Mouse (Mus musculus): ENCODE results near the gene Mospd3.
"Not testable (repeated sequence)": the region's sequence is repeated elsewhere in the genome, so short reads cannot be mapped to it uniquely, and the experiment has no call there.

The Mospd3 gene

DNA sequence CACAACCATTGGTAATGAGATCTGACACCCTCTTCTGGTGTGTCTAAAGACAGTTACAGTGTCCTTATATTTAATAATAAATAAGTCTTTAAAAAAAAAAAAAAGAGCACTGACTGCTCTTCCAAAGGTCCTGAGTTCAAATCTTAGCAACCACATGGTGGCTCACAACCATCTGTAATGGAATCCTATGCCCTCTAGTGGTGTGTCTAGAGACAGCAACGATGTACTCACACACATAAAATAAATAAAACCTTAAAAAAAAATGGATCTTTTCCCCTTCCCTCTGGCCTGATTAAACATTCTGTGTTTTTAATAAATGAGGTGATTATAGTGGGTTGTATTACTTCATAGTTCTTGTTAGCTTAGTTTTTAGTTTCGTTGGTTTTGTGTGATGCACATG is 14.1 kb upstream of the Mospd3 start:
- DNase-seq = not testable (repeated sequence)

DNA sequence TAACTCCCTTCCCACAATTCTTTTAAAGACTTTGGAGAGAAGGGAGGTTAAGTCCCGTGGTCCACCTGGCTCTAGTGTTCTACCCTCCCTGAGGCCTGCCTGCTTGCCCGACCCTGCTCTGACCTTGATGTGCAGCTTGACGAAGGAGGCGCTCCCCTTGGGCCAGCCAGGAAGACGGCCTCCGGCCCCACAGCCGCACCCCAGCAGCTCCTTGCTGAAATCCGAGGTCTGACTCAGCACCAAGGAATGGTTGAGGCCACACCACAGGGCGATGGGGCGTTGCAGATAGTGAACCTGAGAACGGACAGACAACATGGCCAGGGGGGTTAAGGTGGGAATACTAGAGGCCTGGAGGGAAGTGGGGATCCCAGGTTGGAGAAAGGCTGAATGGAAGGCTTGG is 12.7 kb upstream of the Mospd3 start, which contains the start of gene Pcolce:
Gene Pcolce (minus strand): TSS at position 235 of the 400 bp plus-strand sequence.
- no peak for DNase-seq

DNA sequence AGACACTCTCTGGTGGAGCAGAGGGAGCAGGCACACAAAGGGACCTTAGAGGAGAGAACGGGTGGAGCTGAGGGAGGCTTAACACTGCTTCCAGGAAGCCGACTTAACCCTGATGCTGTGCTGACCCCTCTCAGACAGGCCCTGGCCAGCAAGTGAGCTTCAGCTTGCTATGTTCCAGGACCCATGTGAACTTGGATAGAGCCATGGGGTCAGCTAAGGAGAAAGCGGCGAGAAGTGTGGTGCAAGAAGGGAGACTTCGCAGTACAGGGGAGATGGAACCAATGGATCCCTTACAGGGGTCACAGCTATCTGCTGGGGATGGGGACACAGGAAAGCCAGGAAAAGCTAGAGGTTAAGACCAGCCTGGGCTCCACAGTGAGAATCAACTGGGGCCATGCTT is 12.2 kb upstream of the Mospd3 start:
- DNase-seq = no peak

DNA sequence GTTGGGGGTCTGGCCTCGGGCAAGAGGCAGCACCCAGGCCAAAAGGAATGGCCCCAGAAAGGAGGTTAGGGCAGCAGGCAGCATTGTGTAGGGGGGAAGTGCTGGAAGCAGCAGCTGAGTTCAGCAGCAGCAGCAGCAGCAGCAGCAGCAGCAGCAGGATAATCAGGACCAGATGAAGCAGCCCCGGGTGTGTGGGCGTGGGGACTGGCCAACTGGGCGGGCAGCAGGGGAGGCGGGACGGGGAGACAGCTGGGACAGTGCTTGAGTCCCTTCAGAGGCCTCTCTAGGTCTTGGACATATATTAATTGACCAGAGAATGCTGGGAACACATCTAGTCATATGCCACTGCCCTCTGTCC is 10.4 kb upstream of the Mospd3 start:
- peak; percentile 70 for DNase-seq

DNA sequence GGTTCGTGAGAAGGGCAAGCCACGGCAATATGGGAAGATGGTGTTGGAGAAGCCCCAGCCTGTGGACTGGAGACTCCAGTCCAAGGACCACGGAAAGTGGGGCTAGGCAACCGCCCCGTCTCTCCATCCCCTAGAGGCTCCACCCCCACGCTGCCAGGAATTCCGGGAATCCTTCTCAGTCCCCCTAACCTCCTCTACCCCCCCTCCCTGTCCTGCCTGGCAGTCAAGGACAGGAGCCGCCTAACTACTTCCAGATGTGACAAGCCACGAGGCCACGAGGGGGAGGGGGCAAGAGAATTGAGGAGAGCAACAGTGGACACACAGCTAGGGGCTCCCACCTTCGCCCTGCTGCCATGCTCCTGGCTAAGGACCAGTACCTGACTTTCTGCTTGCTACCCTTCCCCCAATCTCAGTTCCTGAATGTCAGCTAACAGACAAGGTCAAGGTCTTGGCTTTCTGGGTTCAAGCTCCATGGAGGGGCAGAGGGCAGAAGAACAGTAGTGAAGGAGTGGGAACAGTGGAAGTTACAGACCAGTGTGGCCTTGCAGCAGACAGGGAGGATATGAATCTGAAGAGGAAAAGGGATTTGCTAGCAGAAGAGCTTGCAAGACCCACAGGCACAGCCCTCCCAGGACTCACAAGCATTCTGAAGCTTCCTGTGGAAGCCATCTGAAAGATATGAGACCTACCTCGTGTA is 9.8 kb upstream of the Mospd3 start:
- DNase-seq = peak; percentile 88

DNA sequence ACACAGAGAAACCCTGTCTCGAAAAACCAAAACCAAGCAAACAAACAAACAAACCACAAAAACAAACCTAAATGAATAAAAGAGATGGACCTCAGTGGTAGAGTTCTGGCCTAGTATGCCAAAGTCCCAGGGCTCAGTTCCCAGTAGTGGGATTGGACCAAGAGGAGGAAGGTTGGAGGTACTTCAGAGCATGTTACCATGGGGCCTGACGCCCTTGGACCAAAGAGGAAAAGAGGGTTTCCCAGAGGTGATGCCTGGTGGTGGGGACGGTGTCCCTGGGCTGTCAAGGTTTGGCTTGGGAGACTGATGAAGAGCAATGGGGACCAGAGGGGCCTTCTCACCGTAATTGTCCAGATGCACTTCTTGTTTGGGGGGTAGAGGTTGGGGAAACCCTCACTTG is 9.2 kb upstream of the Mospd3 start:
- no peak for DNase-seq

DNA sequence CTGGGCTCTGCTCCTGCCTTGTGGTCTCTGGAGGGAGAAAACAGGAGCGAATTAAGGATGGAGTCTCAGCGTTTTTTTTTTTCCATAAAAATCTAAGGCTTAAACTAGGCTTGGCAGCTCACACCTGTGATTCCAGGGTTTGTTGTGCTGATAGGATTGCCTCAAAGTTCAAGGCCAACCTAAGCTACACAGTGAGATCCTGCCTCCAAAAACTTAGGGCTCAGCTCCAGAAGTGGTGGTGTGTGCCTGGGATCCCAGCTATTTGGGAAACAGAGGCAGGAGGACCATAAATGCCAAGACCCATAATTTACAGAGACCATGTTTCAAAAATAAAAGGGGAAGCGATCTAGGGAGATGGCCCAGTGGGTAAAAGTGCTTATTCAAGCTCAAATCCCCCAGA is 8.4 kb upstream of the Mospd3 start:
- DNase-seq = no peak

DNA sequence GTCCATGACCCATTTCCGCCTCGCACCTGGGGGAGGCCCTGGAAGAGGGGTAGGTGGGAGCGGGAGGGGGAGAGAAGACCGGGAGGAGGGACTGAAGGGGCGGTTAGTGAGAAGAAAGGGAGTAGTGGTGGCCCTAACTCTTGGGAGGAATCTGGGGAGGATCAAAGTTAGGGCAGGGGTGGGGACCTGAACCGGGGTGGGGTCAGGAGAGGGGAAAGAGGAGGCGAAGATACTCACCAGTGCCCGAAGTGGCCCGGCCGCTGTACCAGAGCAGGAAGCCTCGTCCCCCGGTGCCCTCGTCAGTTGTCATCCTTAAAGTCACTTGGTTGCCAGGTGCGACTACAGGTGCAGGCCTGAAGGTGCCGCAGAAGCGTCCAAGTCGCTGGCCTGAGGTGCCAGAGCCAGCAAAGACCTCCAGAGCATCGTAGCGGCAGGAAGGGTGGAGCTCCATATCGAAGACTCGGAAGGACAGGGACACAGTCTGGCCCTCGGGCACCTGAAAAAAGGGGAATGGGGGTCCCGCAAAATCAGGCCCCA is 7.9 kb upstream of the Mospd3 start:
- no peak for DNase-seq

DNA sequence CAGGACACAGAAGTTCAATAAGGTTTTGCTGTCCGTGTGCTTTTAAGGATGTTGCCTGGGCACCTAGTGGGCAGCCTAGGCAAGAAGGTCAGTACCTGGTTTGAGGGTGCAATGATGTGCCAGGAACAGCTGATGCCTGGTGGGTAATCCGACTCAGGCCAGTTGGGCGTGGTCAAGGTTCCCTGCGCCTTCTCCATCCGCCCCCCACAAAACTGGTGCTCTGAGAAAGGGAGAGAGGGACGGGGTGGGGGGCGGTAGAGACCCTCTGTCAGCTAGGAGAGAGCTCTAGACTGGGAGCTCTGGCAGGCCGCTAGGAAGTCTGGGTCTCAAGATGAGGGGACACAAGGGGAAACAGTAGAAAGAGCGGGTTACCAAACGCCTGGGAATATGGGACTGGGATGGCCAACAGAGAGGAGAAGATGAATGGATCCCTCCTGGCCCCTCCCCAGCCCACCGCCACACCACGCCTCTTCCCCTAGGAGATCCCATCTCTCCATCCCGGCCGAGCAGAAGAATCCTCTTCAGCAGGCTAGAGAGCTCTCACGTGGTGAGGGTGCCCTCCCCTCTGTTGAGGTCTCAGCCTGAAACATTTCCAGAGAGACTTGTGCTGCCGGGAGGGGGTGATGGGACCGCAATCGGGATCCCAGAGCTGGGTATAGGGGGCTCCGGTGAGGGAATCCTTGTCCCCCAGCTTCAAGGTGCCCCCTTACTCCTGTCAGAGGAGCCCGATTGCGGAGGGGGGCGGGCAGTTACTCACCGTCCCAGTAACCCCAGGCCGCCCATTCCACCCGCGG is 7.2 kb upstream of the Mospd3 start:
- no peak for DNase-seq

DNA sequence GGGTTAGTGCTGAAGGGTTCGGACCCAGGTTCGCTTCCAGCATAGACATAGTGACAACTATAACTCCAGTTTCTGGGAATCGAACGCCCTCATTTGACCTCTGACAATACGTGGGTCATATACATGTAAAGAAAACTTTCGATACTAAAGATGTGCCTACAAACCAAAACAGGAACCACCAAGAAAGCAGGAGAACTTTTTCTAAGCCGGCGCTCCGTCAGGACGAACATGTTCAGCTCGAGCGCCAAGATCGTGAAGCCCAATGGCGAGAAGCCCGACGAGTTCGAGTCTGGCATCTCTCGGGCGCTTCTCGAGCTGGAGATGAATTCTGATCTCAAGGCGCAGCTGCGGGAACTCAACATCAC is 489 bp upstream of the Mospd3 start:
- peak; percentile 36 for DNase-seq

DNA sequence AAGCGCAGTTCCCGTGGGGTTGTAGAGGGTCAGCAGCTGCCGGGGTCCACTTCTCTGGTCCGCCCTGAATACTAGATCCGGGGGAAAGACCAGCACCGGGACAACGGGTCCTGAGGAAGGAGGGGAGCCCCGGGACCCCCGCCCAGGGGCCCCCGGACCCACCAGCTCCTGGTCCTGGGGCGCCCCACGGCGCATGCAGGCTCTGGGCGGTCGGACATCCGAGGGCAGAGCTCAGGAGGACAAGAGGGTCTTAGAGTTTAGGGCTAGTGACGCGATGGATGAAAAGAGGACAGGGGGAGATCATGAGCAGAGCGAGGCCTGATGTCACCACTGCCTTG is 608 bp downstream of the Mospd3 start:
- DNase-seq = no peak

DNA sequence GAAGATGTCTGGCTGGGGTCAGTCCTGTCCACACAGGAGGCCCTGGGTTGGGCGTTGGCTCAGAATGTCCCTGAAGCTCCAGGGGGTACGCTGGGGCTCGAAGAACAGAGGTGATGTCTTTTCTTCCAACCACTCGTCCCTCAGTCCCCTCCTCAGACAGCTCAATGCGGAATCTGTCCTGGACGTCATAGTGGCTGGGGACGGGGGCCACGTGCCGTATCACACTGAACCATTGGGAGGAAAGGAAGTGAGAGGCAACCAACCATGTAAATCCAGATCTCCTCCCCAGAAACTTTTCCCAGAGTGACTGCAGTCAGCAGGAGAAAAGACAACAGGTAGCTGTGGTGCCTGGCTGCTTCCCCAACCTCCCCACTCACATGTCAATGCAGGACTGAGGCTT is 1.3 kb downstream of the Mospd3 start:
- no peak for DNase-seq

DNA sequence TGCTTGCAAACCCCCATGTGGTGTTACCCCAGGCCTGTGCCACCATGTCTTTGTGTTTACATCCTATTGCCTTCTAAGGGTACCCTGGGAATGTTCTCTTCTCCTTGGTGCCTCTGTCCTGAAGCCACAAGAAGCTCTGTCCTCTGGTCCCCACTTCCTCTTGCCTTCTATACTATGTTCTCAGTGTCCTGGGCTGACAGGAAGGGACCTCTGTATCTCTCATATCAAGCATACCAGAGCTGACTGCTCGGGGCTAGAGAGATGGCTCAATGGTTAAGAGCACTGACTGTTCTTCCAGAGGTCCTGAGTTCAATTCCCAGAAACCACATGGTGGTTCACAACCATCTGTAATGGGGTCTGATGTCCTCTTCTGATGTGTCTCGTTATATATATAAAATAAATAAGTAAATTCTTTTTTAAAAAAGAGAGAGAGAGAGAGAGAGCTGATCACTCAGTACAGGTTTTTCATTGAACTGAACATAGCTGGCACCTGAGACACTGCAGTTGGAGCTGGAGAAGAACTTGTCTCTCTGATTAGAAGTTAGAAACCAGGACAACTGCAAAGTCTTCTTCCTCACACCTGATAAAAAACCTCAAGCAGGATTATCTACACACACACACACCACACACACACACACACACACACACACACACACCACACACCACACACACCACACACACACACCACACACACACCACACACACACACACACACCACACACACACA is 2.6 kb downstream of the Mospd3 start:
- DNase-seq = no peak

DNA sequence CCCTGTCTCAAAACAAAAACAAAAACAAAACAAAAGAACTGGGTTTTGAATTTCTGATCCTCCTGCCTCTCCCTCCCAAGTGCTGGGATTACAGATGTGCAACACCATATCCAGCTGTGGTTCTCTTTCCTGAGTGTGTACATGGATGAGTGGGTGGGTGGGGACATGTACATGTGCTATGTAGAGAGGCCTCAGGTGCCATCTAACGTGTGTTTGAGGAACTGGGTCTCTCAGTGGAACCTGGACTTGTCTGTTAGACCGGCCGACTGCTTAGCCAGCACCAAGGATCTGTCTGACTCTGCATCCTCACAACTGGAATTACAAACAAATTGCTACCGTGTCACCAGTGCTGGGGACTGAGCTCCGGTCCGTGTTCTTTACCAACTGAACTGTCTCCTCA is 3.2 kb downstream of the Mospd3 start:
- no peak for DNase-seq

DNA sequence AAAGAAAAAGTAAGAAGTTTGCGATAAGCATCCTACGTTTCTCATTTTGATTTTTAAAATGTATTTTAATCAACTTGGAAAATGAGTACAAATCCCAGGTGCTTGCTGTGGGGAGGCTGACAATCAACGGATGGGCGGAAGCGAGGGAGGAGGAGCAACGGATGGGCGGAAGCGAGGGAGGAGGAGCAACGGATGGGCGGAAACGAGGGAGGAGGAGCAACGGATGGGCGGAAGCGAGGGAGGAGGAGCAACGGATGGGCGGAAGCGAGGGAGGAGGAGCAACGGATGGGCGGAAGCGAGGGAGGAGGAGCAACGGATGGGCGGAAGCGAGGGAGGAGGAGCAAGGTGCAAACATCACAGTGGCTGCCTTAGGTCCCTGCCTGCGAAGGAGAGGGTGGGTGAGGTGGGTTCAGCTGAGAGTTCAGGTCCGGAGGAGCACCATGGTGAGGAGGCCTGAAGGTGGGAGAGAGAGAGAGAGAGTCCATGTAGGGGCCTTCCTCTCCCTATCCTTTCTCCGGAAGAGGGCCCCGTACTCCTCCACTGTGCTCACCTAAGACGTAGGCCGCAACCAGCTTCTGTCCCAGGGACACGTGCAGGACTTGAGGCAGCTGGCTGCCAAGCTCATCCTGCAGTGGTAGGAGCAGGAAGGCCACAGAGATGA is 4.1 kb downstream of the Mospd3 start:
- no peak for DNase-seq

DNA sequence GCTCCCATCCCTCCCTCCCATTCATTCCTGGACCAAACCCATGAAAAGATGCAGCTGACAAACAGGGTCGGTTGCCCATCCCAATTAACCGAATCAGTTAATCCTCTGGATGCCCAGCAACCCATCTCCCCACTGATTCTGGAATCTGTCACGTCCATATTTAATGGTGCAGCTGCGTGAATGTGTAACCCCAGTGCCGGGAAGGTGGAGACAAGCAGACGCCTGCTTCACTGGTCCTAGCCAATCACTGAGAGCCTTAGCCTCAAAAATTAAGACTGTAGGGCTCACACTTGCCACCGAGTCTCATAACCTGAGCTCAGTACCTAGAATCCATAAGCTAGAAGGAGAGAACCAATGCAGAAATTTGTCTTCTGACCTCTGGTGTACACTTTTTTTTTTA is 4.9 kb downstream of the Mospd3 start:
- DNase-seq = no peak

DNA sequence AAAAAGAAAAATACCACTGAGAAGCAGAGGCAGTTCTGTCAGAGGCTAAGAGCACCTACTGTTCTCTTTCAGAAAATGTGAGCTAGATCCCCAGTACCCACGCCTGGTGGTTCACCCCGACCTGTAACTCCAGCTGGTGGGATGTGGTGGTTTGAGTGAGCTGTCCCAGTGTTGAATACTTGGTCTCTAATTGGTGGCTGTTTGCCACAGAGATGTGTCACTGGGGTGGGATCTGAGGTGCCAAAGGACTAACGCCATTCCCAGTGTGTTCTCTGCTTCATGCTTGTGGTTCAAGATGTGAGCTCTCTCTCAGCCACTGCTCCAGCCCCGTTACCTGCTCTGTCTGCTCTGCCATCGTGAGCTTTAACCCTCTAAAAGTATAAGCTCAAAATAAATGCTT is 10.4 kb downstream of the Mospd3 start:
- DNase-seq = no peak

DNA sequence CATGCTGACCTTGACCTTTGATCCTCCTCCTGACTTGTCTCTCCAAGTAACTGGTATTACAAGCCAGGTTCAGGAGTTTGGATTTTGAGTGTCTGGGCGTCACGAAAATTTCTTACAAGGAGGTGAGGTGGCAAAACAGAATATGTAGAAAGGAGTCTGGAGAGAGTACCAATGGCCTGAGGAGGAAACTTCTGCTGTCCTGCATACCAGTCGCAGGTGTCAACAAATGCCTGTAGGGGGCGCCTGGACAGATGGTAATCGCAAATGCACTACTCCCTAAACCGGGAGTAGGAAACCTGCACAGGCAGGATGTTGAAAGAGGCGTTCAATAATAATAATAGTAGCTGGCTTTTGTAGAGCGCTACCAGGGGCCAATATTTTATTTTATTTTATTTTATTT is 15.9 kb downstream of the Mospd3 start:
- peak; percentile 79 for DNase-seq

DNA sequence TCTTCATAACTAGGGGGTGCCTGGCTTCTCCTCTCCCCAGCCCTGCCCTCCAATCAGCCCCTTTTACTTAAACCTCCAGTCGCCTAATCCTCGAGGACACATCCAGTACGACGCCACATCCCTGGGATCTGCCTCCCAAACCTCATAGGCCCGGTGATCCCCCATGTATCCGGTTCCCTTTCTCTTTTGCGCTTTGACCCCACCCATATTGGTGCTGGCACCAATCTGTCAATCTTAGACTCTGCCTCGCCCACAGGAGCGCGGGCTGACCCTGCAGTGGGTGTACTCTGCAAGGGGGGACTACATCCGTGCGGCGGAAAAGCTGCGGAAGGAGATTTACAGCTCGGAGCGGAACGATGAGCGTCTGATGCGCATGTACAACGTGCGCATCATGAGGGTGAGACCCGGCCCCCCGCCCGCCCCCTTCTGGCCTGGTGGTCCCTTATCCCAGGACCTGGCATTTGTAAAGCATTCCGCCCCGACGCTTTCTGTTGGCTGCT is 17.1 kb downstream of the Mospd3 start:
- no peak for DNase-seq

DNA sequence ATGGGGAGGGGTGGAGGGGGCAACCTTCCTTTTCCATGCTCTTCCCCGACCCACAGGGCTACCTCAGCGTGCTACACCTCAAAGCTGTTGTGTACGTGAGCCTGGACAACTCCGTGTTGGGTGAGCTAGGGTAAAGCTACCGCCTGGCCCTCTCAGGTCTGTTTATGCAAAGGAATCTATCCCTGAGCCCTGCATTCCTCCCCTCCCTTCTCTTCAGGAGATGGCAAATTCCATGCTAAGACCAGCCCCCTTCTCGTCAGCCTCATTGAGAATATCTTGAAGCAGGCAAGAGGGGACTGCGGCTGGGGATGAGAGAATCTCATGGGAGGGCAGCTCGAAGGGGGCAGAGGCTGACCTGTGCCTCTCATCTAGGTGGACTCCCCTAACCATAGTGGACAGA is 18.2 kb downstream of the Mospd3 start:
- no peak for DNase-seq

DNA sequence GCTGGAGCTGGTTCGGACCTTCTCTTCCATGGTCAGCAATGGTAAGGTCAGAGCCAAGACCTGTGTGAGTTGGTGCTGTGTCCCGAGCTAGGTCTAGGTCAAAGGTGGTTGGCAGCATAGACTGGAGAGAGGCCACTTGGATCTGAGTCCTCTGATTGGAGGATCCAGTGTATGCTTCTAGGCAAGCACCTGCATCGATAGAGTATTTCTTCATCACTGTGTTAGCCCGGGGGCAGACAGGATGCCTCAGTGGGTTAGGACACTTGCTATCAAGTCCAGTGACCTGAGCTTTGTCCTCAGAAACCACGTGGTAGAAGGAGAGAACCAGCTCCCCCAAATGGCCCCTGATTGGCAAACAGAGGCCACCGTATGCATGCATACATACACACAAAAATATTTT is 20.6 kb downstream of the Mospd3 start:
- DNase-seq = no peak

DNA sequence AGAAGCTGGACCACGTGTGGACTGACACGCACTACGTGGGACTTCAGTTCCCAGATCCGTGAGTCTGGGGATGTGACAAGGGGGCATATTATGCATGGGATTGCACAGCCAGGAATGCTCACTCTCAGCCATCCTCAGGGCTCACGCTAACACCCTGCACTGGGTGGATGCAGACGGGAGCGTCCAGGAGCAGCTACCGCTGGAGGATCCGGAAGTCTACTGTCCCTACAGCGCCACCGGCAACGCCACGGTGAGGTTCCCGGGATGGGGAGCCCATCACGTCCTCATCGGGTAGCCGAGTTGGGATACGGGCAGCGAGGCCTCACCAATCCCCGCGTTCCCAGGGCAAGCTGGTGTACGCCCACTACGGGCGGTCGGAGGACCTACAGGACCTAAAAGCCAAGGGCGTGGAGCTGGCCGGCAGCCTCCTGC is 26.4 kb downstream of the Mospd3 start:
- DNase-seq = peak; percentile 41
